Mouse (Mus musculus) thymus, adult 2 months (tissue): ENCODE results near the gene Ttc7b. TPM values are rescaled to one million over a fixed set of nuclear protein-coding genes. Genes with fewer than 3 reads are reported as not detected.

ENCODE experiments used
- DNase-seq: peaks from one replicate; pipeline ENCODE4 v3.0.0; 2021
- H3K27ac ChIP-seq: fragments of 200-500 bp; 2 replicates; pipeline ENCODE4 v1.5.1; 2012; ENCODE audit warnings: low read length, control low read depth; ENCODE audit not compliant: control insufficient read depth, insufficient read depth
- H3K27me3 ChIP-seq: fragments of 200-500 bp; 2 replicates; pipeline ENCODE4 v1.6.1; 2012; ENCODE audit warnings: mild to moderate bottlenecking, low read length, moderate library complexity, mixed read lengths; ENCODE audit not compliant: control insufficient read depth, insufficient read depth
- H3K36me3 ChIP-seq: fragments of 200-500 bp; 2 replicates; pipeline ENCODE4 v1.6.1; 2012; ENCODE audit warnings: mild to moderate bottlenecking, low read length, moderate library complexity; ENCODE audit not compliant: control insufficient read depth, insufficient read depth
- H3K4me1 ChIP-seq: fragments of 200-500 bp; replicated peaks from 2 replicates; pipeline ENCODE4 v1.6.1; 2012; ENCODE audit warnings: low read length; ENCODE audit not compliant: control insufficient read depth, insufficient read depth
- H3K4me3 ChIP-seq: fragments of 200-500 bp; 2 replicates; pipeline ENCODE4 v1.5.1; 2012; ENCODE audit warnings: mild to moderate bottlenecking, low read length, control low read depth, moderate library complexity; ENCODE audit not compliant: control insufficient read depth, insufficient read depth
- CTCF ChIP-seq: fragments of 200-500 bp; IDR thresholded peaks from 2 replicates; pipeline ENCODE4 v1.5.1; 2012; ENCODE audit warnings: mild to moderate bottlenecking, control low read depth, low read length, moderate library complexity, borderline replicate concordance; ENCODE audit not compliant: control insufficient read depth, poor library complexity, insufficient read depth; ENCODE audit errors: extremely low read depth
- POLR2A ChIP-seq: fragments of 200-500 bp; IDR thresholded peaks from 2 replicates; pipeline ENCODE4 v1.6.1; 2012; ENCODE audit warnings: mild to moderate bottlenecking, low read length, control low read depth, moderate library complexity; ENCODE audit not compliant: control insufficient read depth, poor library complexity, insufficient read depth; ENCODE audit errors: extremely low read depth
- WGBS: fragments of 180-500 bp; shearing (Covaris S2); methylation state at CpG from one replicate; pipeline ENCODE4 v1.1.7; 2018; 5-methylcytosine and 5-hydroxymethylcytosine counted together
- polyA plus RNA-seq: library from polyadenylated mRNA; depleted of rRNA; stranded (reverse); fragments of >200 nt; gene quantifications from 2 replicates; pipeline ENCODE4 v1.2.3, GENCODE M21; 2012

Ttc7b gene
- polyA plus RNA-seq, 1 experiment = 43.1 TPM

GRCm38 (mm10) chr12:100353075-100353782 lies 167.4 kb downstream of the Ttc7b start:
- Histone ChIP-seq H3K4me3 (no peak overlapping the region), H3K36me3 (no peaks in the 10 kb centered on the region), H3K27ac (no peak overlapping the region), H3K27me3 (no peaks in the 10 kb centered on the region), H3K4me1 (0 out of 2 replicates have a peak, but pooled peaks cover 3% of the 10 kb centered on the region)
- no peak for DNase-seq
- WGBS = 95% methylated on average over 16 of the region's 16 CpGs
- no peak for TF ChIP-seq CTCF

GRCm38 (mm10) chr12:100352094-100352493 lies 168.5 kb downstream of the Ttc7b start:
- H3K4me3 ChIP-seq = no peak overlapping the region
- H3K27ac ChIP-seq = no peak overlapping the region
- no peaks in the 10 kb centered on the region for H3K36me3 ChIP-seq
- H3K4me1 ChIP-seq = 0 out of 2 replicates have a peak, but pooled peaks cover 3% of the 10 kb centered on the region
- no peak for TF ChIP-seq POLR2A
- TF ChIP-seq CTCF = no peak
- 43% methylated on average over 6 of the region's 6 CpGs for WGBS
- H3K27me3 ChIP-seq = no peaks in the 10 kb centered on the region
- no peak for DNase-seq

- no peaks in the 10 kb centered on the region for H3K36me3 ChIP-seq
- TF ChIP-seq CTCF (no peak), POLR2A (no peak)
These were observed 177.1 kb downstream of the Ttc7b start for GRCm38 (mm10) chr12:100343554-100343953.

GRCm38 (mm10) chr12:100341614-100342013 lies 179.0 kb downstream of the Ttc7b start:
- Histone ChIP-seq H3K4me1 (no peaks in the 10 kb centered on the region; the same call in 1 of the 2 replicates), H3K27ac (no peak overlapping the region), H3K4me3 (no peak overlapping the region), H3K27me3 (no peaks in the 10 kb centered on the region), H3K36me3 (no peaks in the 10 kb centered on the region)
- TF ChIP-seq CTCF (no peak), POLR2A (no peak)
- no peak for DNase-seq
- 96% methylated on average over 7 of the region's 7 CpGs for WGBS

More at GRCm38 (mm10) chr12:100343554-100343953, 177.1 kb downstream of the Ttc7b start:
- no peak overlapping the region for H3K27ac ChIP-seq
- 96% methylated on average over 6 of the region's 6 CpGs for WGBS
- H3K4me3 ChIP-seq = no peak overlapping the region
- H3K27me3 ChIP-seq = no peaks in the 10 kb centered on the region
- no peaks in the 10 kb centered on the region; the same call in 1 of the 2 replicates for H3K4me1 ChIP-seq
- DNase-seq = no peak

- WGBS = 97% methylated on average over 7 of the region's 7 CpGs
- no peaks in the 10 kb centered on the region for H3K27me3 ChIP-seq
- H3K36me3 ChIP-seq = no peaks in the 10 kb centered on the region
- TF ChIP-seq POLR2A (no peak), CTCF (no peak)
- no peak overlapping the region for H3K4me3 ChIP-seq
- no peaks in the 10 kb centered on the region; the same call in 1 of the 2 replicates for H3K4me1 ChIP-seq
- no peak for DNase-seq
- no peak overlapping the region for H3K27ac ChIP-seq
These were observed 179.6 kb downstream of the Ttc7b start for GRCm38 (mm10) chr12:100340901-100341460.

GRCm38 (mm10) chr12:100338055-100338454 lies 182.6 kb downstream of the Ttc7b start:
- DNase-seq = no peak
- Histone ChIP-seq H3K27ac (no peak overlapping the region), H3K27me3 (no peaks in the 10 kb centered on the region), H3K4me3 (no peak overlapping the region), H3K36me3 (no peaks in the 10 kb centered on the region), H3K4me1 (no peaks in the 10 kb centered on the region; the same call in 1 of the 2 replicates)
- WGBS = 85% methylated on average over 3 of the region's 3 CpGs
- no peak for TF ChIP-seq CTCF
- TF ChIP-seq POLR2A = no peak
